Mouse (Mus musculus) natural killer cell, adult 2 months (primary cell): ENCODE results near the gene Rnf216.

Source experiments
- DNase-seq, 2 experiments: peaks; one replicate each; pipeline ENCODE4 v3.0.0; 2022; ENCODE audit warnings: low spot score in 2 of 2

The Rnf216 gene

GRCm38 (mm10) chr5:143000654-143001500 is 111.9 kb downstream of the Rnf216 start:
- no peak for DNase-seq

- no peak for DNase-seq
Observed at GRCm38 (mm10) chr5:143000091-143000490, 112.7 kb downstream of the Rnf216 start.

- DNase-seq: no peak
Observed at GRCm38 (mm10) chr5:142998171-142998570, 114.6 kb downstream of the Rnf216 start.

- no peak for DNase-seq
Observed at GRCm38 (mm10) chr5:142997526-142997925, 115.3 kb downstream of the Rnf216 start.

- DNase-seq: no peak
Observed at GRCm38 (mm10) chr5:142994746-142995145, 118.0 kb downstream of the Rnf216 start.

GRCm38 (mm10) chr5:142989167-142989566 is 123.6 kb downstream of the Rnf216 start:
- DNase-seq: no peak

- no peak for DNase-seq
Observed at GRCm38 (mm10) chr5:142988520-142988919, 124.3 kb downstream of the Rnf216 start.

- no peak for DNase-seq
Observed at GRCm38 (mm10) chr5:142984271-142984670, 128.5 kb downstream of the Rnf216 start.

GRCm38 (mm10) chr5:142983174-142983573 is 129.6 kb downstream of the Rnf216 start:
- DNase-seq: no peak

GRCm38 (mm10) chr5:142982046-142982801 is 130.6 kb downstream of the Rnf216 start:
- DNase-seq: no peak

- no peak for DNase-seq
Observed at GRCm38 (mm10) chr5:142976516-142976915, 136.3 kb downstream of the Rnf216 start.

GRCm38 (mm10) chr5:142974598-142975121 is 138.1 kb downstream of the Rnf216 start:
- peak; percentile 30 to 37 for DNase-seq

GRCm38 (mm10) chr5:142973971-142974370 is 138.8 kb downstream of the Rnf216 start:
- no peak for DNase-seq

- no peak for DNase-seq
Observed at GRCm38 (mm10) chr5:142968411-142968810, 144.4 kb downstream of the Rnf216 start.

GRCm38 (mm10) chr5:142964650-142965049 is 148.1 kb downstream of the Rnf216 start:
- no peak for DNase-seq

GRCm38 (mm10) chr5:142963705-142964494 is 148.9 kb downstream of the Rnf216 start:
- DNase-seq: no peak

- no peak for DNase-seq
Observed at GRCm38 (mm10) chr5:142963003-142963704, 149.6 kb downstream of the Rnf216 start.

GRCm38 (mm10) chr5:142962444-142962961 is 150.3 kb downstream of the Rnf216 start:
- DNase-seq: no peak

GRCm38 (mm10) chr5:142961881-142962443 is 150.8 kb downstream of the Rnf216 start:
- no peak for DNase-seq

- no peak for DNase-seq
Observed at GRCm38 (mm10) chr5:142961398-142961880, 151.4 kb downstream of the Rnf216 start.
